Mouse (Mus musculus) heart, embryonic 11.5 days (tissue): ENCODE measurements around the gene Faim. TPM values are rescaled to one million over a fixed set of nuclear protein-coding genes. Genes with fewer than 3 reads are reported as not detected.

ENCODE experiments used
- ATAC-seq: fragments of 200-750 bp; cut with Nextera tagmentation; replicated peaks from 2 replicates; pipeline ENCODE4 v1.8.0; 2017; ENCODE audit warnings: moderate library complexity; ENCODE audit not compliant: insufficient number of reproducible peaks, low FRiP score, low TSS enrichment
- H3K27ac ChIP-seq: fragments of 300-500 bp; sonication (generic); 2 replicates; pipeline ENCODE4 v1.5.1; 2014; ENCODE audit warnings: mild to moderate bottlenecking, low read depth, low read length
- H3K27me3 ChIP-seq: fragments of 300-500 bp; sonication (generic); 2 replicates; pipeline ENCODE4 v1.6.1; 2014; ENCODE audit warnings: mild to moderate bottlenecking, low read length, mixed read lengths; ENCODE audit not compliant: control insufficient read depth, insufficient read depth
- H3K36me3 ChIP-seq: fragments of 300-500 bp; sonication (generic); 2 replicates; pipeline ENCODE4 v1.6.1; 2014; ENCODE audit warnings: mild to moderate bottlenecking, low read length, moderate library complexity, mixed read lengths; ENCODE audit not compliant: control insufficient read depth, insufficient read depth
- H3K4me1 ChIP-seq: fragments of 300-500 bp; sonication (generic); 2 replicates; pipeline ENCODE4 v1.6.1; 2014; ENCODE audit warnings: low read length; ENCODE audit not compliant: control insufficient read depth, insufficient read depth
- H3K4me2 ChIP-seq: fragments of 300-500 bp; sonication (generic); 2 replicates; pipeline ENCODE4 v1.6.1; 2014; ENCODE audit warnings: mild to moderate bottlenecking, moderate library complexity
- H3K4me3 ChIP-seq: fragments of 300-500 bp; sonication (generic); 2 replicates; pipeline ENCODE4 v1.5.1; 2014; ENCODE audit warnings: low read depth, low read length
- H3K9ac ChIP-seq: fragments of 300-500 bp; sonication (generic); 2 replicates; pipeline ENCODE4 v1.6.1; 2014; ENCODE audit warnings: mild to moderate bottlenecking, low read depth, low read length, moderate library complexity
- H3K9me3 ChIP-seq: fragments of 300-500 bp; sonication (generic); replicated peaks from 2 replicates; pipeline ENCODE4 v1.6.1; 2016; ENCODE audit warnings: low read length; ENCODE audit not compliant: control insufficient read depth
- WGBS: fragments of 180-500 bp; shearing (Covaris S2); extraction: QIAGEN DNeasy Blood & Tissue Kit; methylation state at CpG from one replicate; pipeline ENCODE4 v1.1.7; 2014; ENCODE audit not compliant: insufficient replicate concordance; 5-methylcytosine and 5-hydroxymethylcytosine counted together
- polyA plus RNA-seq: library from polyadenylated mRNA; unstranded; fragments of >200 nt; fragmentation: Nextera tagmentation; extraction: Ambion mirVana; gene quantifications from 2 replicates; pipeline ENCODE4 v1.2.1, GENCODE M21; 2014

The Faim gene
- 36.8 and 38.3 TPM in 2 replicates for polyA plus RNA-seq

DNA sequence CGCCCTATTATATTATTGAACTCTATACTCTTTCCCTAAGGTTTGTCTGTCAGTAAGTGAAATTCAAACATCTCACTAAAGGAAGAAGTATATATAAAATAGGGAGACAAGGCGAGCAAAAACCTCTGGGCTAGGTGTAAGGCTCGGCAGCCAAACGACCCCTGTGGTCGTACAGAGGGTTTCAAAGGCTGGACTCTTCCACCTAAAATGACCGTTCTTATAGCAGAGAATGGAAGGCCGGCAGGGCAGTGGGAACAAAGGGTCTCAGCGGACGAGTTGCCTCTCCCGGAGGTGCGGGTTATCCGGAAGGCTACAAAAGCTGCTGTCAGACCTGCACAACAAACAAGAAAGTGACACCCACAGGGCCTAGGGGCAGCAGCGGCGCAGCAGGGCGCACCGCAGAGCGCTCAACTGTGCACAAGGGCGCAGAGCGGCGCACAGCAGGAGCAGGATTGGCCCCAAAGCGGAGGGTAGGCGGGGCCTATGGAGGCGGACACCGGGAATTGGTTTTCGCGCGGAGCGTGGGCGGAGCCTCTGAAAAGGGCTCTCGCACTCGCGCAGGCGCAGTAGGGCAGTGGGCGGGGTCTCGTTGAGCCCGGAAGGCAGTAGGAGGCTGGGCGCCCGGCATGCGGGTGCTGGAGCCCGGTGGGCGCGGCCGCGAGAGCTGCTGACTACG lies at the start of gene Faim:
Faim (plus strand) TSS at position 574 of the 676 bp plus-strand sequence.
- H3K4me1 ChIP-seq = 0 out of 2 replicates have a peak, but pooled peaks cover 4% of the 10 kb centered on the region
- H3K9ac ChIP-seq = peak within 1 kb of the TSS; percentile 85
- WGBS = 2% methylated on average over 45 of the region's 45 CpGs
- peak within 1 kb of the TSS; percentile 68 for H3K27ac ChIP-seq
- no peaks in the 10 kb centered on the region for H3K9me3 ChIP-seq
- peak; percentile 98 for ATAC-seq
- peak within 1 kb of the TSS; percentile 89 for H3K4me2 ChIP-seq
- 0 out of 2 replicates have a peak, but pooled peaks cover 4% of the 10 kb centered on the region for H3K27me3 ChIP-seq
- H3K4me3 ChIP-seq = peak within 1 kb of the TSS; percentile 84
- H3K36me3 ChIP-seq = no peaks in the 10 kb centered on the region

- Histone ChIP-seq H3K4me3 (no peak overlapping the region), H3K4me2 (no peak overlapping the region), H3K36me3 (no peaks in the 10 kb centered on the region), H3K9me3 (no peaks in the 10 kb centered on the region), H3K4me1 (no peaks in the 10 kb centered on the region), H3K9ac (no peak overlapping the region), H3K27me3 (0 out of 2 replicates have a peak, but pooled peaks cover 4% of the 10 kb centered on the region), H3K27ac (no peak overlapping the region)
- 19% methylated on average over 2 of the region's 2 CpGs for WGBS
- no peak for ATAC-seq
Observed at GRCm38 (mm10) chr9:98939290-98939689, 46.9 kb upstream of the Faim start.

DNA sequence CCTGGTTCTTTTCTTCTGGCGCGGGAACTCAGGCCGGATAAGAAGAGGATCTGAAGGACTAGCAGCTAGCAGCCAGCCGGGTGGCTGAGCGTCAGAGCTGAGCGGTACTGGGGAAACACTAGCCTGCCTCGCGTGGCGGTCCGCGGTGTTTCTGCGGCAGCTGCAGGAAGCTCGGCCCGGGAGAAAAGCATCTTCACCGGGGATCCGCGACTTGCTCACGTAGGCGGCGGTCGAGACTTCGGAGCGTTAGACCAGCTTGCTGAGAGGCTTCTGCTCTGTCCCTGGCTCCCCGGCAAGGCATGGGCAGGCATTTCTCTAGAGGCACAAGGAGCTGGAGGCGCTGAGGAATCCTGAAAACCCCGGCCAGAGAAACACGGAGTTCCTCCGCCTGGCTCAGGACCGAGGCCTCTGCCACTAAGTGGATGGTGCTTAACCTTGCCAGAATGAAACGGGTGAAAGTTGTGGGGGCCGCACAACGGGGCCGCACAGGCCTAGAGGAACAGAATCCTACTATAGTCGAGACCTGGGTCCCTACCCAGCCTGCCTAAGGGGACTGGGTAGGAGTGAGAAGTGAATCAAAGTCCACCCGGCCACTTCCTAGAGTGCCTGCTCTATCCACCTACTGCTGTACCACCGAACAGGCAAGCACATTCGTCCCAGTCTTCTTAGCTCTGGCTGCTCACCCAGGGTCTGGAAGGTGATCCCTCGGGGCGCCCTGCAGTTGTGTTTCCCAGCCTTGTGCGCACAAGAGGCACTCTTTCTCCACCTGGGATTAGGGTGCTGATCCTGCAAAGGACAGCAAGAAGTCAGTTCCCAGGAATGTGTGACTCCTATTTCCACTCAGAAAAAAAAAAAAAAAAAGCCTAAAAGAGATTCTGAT lies 33.8 kb upstream of the Faim start:
- ATAC-seq = no peak
- under 1% methylated on average over 40 of the region's 40 CpGs for WGBS
- Histone ChIP-seq H3K27ac (no peak overlapping the region), H3K27me3 (peaks cover 83% of the 10 kb centered on the region), H3K9ac (no peak overlapping the region), H3K9me3 (no peaks in the 10 kb centered on the region), H3K4me2 (peak overlapping the region; percentile 56), H3K4me3 (peak overlapping the region; percentile 23; the same call in 1 of the 2 replicates), H3K36me3 (no peaks in the 10 kb centered on the region), H3K4me1 (peaks cover 25% of the 10 kb centered on the region)

DNA sequence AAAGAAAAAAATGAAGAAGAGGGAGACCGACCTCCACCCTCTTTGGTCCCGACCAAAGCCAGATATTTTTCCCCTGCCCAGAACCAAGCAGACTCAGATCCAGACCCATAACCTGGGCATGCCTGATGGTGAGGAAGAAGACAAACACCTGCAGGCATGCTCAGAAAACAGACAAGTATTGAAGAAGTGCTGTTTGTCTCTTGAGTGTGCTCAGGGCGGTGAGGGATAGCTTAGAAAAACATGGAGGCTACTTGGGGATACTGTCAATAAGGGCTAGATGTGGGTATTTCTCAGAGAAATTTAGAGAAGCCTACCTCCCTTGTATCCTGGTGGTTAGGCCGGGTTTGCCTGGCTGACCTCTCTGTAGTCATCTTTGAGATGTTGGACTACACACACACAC lies 32.9 kb upstream of the Faim start:
- H3K9ac ChIP-seq = no peak overlapping the region
- peaks cover 25% of the 10 kb centered on the region for H3K4me1 ChIP-seq
- 6% methylated on average over 4 of the region's 4 CpGs for WGBS
- no peak overlapping the region for H3K4me2 ChIP-seq
- no peak overlapping the region for H3K4me3 ChIP-seq
- H3K36me3 ChIP-seq = no peaks in the 10 kb centered on the region
- H3K27ac ChIP-seq = no peak overlapping the region
- ATAC-seq = no peak
- peaks cover 86% of the 10 kb centered on the region for H3K27me3 ChIP-seq
- H3K9me3 ChIP-seq = no peaks in the 10 kb centered on the region

GRCm38 (mm10) chr9:98953830-98954229 lies 32.3 kb upstream of the Faim start:
- no peaks in the 10 kb centered on the region for H3K36me3 ChIP-seq
- no peak overlapping the region for H3K9ac ChIP-seq
- H3K4me3 ChIP-seq = no peak overlapping the region
- H3K27me3 ChIP-seq = peaks cover 87% of the 10 kb centered on the region
- H3K27ac ChIP-seq = no peak overlapping the region
- 2% methylated on average over 9 of the region's 9 CpGs for WGBS
- no peak for ATAC-seq
- H3K9me3 ChIP-seq = no peaks in the 10 kb centered on the region
- no peak overlapping the region for H3K4me2 ChIP-seq
- peaks cover 25% of the 10 kb centered on the region for H3K4me1 ChIP-seq

DNA sequence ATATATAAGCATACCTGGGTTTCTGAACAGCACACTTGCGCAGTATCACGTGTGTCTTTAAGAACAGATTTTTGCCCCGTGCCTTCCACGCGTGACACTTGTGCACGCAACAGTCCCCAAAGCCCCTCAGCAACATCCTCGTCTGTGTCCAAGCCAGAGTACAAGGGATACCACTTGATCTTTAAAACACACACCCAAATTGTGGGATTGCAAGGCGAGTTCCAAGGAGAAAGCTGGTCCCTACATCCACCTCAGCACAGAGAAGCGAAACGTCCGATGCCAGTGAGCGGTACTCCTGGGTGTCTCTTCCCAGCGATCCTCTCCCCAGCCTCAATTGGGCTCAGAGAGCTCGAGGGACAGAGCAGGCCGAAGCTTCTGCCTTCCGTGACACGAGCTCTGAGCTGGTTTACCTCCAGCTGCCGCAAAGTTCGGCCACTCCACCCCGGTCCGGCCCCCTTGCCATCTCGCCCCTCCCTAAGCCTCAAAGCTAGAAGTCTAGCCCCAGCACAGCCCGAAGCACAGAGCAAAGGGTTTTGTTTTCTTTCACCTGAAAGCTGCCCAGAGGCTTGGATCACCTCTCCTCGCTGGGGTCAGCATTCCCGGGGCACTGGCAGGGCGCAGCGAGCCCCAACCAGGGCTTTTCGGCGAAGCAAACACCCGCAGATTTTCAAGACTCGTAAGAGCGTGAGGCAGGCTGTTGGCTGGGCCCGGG lies 31.6 kb upstream of the Faim start:
- ATAC-seq = no peak
- H3K36me3 ChIP-seq = no peaks in the 10 kb centered on the region
- 2% methylated on average over 33 of the region's 33 CpGs for WGBS
- no peak overlapping the region for H3K9ac ChIP-seq
- H3K27me3 ChIP-seq = peaks cover 90% of the 10 kb centered on the region
- H3K4me2 ChIP-seq = peak overlapping the region; percentile 93
- H3K4me3 ChIP-seq = peak overlapping the region; percentile 52
- H3K27ac ChIP-seq = no peak overlapping the region
- H3K4me1 ChIP-seq = peaks cover 25% of the 10 kb centered on the region
- no peaks in the 10 kb centered on the region for H3K9me3 ChIP-seq

GRCm38 (mm10) chr9:98955103-98955715 lies 31.0 kb upstream of the Faim start, which contains the start of gene Foxl2:
Foxl2 (plus strand) TSS chr9:98955288.
- peak within 1 kb of the TSS; percentile 93 for H3K4me2 ChIP-seq
- 0 out of 2 replicates have a peak, but pooled peaks have one; percentile 33 for ATAC-seq
- peaks cover 94% of the 10 kb centered on the region for H3K27me3 ChIP-seq
- H3K4me3 ChIP-seq = peak within 1 kb of the TSS; percentile 52
- H3K9ac ChIP-seq = no peak within 1 kb of the TSS
- H3K9me3 ChIP-seq = no peaks in the 10 kb centered on the region
- peaks cover 25% of the 10 kb centered on the region for H3K4me1 ChIP-seq
- H3K27ac ChIP-seq = no peak within 1 kb of the TSS
- 0% methylated on average over 50 of the region's 58 CpGs for WGBS
- H3K36me3 ChIP-seq = no peaks in the 10 kb centered on the region
